Mouse (Mus musculus): ENCODE data around the gene Smim20.

Gene Smim20

DNA sequence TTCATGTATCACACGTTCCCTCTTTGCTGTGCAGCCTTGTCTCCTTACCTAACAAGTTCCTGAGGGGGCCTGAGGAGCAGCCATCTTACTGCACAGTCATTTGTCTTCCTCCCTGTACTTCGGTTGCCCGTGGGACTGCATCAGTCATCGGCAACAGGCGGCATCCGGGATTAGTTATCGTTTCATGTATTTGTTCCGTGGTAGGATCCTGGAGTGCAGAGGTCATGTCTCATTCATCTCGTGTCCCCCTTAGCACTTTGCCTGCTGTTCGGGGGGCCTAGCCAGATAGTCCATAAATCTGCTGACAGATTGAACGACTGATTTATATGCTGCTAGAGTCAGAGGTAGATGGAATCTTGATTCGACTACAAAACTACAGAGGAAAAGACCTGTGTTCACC lies 1.1 kb upstream of the Smim20 start:
- DNase-seq (ENCODE audit: low read depth, low spot score), result no peak

DNA sequence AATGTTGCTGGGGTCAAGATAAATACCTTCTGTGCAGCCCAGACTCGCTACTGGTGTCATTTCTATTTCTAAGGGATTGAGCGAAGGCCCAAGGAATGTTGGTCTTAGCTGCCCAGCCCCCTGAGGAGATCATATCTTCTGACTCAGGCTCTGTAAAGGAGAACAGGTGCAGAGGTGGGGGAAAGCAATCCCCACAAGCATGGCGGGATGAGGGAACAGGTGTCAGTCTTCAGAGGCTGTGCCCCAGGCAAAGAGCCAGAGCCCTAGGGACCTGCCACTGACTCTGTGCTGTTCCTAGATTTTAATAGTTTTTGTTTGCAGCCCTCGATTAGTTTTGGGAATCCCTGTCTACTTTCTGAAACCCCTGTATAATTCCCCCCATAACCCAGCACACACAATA lies 702 bp upstream of the Smim20 start:
- no peak for DNase-seq (ENCODE audit: low read depth, low spot score)

GRCm38 (mm10) chr5:53268095-53268692 lies 1.3 kb downstream of the Smim20 start:
- DNase-seq (ENCODE audit: low read depth, low spot score), result no peak

DNA sequence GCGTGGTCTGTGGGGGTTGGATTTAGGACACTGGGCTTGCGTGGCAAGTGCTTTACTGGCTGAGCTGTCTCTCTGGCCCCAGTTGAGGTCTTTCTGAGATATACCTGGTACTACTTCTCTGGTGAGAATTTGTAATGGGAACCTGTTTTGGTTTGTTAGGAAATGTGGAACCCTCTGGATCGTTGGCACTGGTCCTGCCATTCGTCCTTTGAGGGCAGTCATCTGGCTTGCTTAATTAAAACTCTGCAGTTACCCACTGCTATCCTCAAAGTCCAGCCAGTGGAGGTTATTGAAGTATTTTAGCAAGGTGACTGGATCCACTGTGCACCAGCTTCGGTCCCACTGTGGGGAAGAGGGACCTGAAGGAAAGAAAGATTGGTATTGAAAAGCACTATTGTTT lies 2.9 kb downstream of the Smim20 start:
- no peak for DNase-seq (ENCODE audit: low read depth, low spot score)

DNA sequence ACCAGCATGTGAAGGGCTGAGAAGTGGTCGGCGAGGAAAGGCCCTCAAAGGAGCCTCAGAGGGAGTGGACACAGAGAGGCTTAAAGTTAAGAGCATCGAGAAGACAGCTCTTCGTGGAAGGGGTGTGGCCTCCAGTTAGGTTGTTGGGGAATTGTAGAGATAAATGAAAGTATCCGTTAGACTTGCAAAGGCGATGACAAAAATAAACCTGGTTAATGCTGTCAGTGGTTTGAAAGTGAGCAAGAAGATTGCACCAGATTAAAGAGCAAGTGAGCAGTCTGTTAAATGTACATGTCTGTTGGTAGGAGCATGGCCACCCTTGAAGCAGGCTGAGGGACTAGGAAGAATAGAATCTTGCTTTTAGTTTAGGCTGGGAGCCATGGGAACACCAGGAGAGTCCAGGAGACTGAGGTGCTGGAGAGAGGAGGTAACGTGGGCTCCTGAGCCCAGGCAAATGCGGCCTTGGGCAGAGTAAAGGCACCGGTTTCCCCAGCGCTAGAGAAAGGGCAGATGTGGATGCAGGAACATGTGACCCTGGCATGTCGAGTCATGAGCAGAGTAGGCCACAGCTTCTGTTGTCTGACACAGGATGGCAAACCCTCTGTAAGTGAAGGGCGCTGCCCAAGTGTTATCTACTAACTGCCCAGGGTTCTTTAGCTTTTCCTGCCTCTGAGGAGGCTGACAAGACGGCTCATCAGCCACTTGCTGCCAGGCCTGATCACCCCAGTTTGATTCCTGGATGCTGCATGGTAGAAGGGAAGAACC lies 4.2 kb downstream of the Smim20 start:
- DNase-seq (ENCODE audit: low read depth, low spot score), result no peak

DNA sequence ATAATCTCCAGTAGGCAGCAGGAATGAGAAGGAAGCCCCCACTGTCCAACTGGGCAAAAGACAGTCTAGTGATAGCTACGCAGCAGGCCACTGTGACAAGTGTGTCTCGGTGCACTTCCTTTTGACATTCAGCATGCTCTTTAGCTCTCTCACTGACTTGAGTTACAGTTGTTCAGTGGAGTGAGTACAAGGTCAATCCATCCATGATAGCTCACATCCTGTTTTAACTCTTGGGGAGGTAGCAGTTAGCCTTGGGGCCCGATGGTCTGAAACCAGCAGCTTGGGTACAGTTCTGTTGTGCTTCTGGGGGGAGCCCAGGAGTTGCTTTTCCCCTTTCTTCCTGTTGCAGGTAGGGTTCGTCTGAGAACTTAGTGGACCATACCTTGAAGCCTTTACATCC lies 5.7 kb downstream of the Smim20 start:
- no peak for DNase-seq (ENCODE audit: low read depth, low spot score)

DNA sequence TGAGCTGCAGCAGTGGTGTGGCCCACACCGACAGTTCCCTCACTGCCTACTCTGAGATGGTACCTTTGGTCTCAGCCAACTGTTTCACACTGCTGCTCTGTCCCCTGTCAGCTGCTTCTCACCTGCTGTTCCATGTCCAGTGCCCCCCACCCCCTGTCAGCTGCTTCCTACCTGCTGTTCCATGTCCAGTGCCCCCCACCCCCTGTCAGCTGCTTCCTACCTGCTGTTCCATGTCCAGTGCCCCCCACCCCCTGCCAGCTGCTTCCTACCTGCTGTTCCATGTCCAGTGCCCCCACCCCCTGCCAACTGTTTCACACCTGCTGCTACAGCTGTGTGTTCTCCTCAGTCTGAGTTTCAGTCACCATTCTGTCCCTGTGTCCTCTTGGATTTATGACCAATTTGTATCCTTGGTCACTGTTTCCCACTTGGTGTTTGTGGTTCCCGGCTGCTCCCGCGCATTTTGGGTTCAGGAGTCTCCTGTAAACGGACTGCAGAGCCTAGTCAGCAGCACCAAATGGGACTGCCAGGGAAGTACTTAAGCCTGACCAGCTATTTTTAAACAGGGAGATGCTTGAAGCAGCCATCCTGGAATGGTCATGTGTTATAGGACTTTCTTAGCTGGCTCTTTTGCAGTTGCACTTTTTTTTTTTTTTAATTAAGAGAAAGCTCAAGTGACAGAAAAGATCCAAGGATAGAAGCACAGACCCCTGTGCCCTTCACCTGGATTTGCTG lies 7.0 kb downstream of the Smim20 start:
- no peak for DNase-seq (ENCODE audit: low read depth, low spot score)

- DNase-seq (ENCODE audit: low read depth, low spot score), result peak; percentile 28
Measured at GRCm38 (mm10) chr5:53274811-53275355, 8.0 kb downstream of the Smim20 start.

DNA sequence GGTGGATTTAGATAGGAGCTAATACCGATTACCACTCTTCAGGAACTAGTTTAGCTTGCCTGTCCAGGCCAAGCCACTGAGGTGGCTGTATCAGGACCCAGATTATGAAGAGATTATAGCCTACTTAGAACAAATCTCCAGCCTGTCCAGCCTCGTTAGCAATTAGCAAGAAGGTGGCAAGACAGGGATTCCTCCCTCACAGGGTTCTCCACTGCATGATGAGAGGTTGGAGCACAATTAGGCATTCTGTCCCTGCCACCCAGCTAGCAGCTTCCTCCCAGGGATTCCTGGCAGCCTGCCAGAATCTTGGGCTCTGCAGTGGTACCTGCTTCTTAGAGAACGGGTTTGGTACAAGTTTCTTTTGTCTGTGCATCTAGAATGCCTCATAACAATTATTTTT lies 8.5 kb downstream of the Smim20 start:
- DNase-seq (ENCODE audit: low read depth, low spot score), result peak; percentile 61

- DNase-seq (ENCODE audit: low read depth, low spot score), result peak; percentile 32
Measured at GRCm38 (mm10) chr5:53276470-53277022, 9.7 kb downstream of the Smim20 start.

- DNase-seq (ENCODE audit: low read depth, low spot score), result no peak
Measured at GRCm38 (mm10) chr5:53277716-53278263, 10.9 kb downstream of the Smim20 start.

- no peak for DNase-seq (ENCODE audit: low read depth, low spot score)
Measured at GRCm38 (mm10) chr5:53279216-53279813, 12.4 kb downstream of the Smim20 start.

GRCm38 (mm10) chr5:53282487-53282886 lies 15.6 kb downstream of the Smim20 start:
- no peak for DNase-seq (ENCODE audit: low read depth, low spot score)

- DNase-seq (ENCODE audit: low read depth, low spot score), result no peak
Measured at GRCm38 (mm10) chr5:53286406-53286805, 19.5 kb downstream of the Smim20 start.

DNA sequence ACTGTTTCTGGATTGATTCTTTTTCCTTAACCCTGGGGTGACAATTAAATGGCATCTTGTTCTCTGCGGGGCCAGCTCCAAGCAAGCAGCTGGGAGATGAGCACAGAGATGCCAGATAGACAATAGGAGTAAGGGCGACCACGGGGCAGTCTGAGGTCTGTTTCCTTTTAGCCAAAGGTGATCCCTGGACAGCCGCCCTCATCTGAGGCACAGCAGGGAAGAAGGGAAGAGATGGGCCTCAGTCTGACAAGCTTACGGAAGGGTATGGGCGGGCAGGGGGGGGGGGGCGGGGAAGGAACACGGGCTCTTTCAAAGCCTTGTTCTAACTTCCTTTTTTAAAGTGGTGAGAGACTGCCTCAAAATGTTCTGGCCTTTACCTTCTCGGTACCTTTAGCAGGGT lies 22.6 kb downstream of the Smim20 start:
- no peak for DNase-seq (ENCODE audit: low read depth, low spot score)

DNA sequence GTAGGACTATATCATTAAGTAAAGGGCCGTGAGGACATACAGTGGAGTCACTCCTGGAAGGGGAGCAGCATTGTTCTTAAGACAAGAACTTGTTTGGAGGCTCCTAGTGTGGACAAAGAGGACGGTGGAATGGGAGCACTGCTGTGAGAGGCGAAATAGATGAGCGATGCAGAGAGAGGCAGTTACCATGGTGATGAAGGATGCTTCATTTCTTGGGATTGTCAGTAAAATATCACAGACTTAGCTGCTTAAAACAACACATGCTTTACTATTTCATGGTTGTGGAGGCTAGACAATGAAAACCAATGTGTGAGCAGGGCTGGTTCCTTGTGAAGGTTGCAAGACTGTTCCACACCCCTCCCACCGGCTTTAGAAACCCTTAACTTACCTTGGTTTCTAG lies 27.7 kb downstream of the Smim20 start:
- no peak for DNase-seq (ENCODE audit: low read depth, low spot score)

DNA sequence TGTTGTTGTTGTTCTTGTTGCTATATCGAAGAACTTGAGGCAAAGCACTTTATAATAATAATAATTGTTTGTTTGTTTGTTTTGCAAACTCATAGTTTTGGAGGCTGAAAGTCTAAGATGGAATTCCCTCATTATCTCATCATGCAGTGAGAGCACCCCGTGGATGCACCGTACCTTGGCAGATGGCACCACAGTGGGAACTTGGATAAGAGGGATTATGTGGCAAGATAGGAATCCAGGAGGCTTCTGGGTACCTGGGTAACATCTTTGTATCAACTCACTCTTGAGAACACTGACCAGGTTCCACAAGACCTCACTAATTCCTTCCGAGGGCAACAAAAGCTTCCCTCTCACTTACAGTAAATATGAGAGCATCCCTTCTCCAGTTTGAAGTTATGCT lies 30.1 kb downstream of the Smim20 start:
- DNase-seq (ENCODE audit: low read depth, low spot score), result no peak

GRCm38 (mm10) chr5:53301496-53301895 lies 34.6 kb downstream of the Smim20 start:
- DNase-seq (ENCODE audit: low read depth, low spot score), result no peak

GRCm38 (mm10) chr5:53302895-53303670 lies 36.2 kb downstream of the Smim20 start:
- DNase-seq (ENCODE audit: low read depth, low spot score), result no peak

DNA sequence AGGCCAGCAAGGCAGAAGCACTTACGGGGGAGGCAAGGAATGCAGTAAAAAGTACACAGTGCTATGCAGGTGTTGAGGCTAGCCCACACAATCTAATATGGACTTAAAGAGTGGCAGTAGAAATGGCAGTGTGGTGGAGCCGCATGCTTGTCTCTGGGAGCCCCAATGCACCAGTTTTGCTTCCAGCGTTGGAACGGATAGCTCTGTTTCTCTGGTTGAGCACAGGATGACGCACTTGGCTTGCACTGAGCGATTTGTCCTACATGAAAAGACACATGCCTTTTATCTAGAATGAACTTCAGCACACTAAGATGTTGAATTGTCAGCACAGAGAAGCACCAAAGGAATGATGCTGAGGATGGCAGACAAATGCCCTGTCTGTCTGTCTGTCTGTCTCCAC lies 37.1 kb downstream of the Smim20 start:
- no peak for DNase-seq (ENCODE audit: low read depth, low spot score)

- no peak for DNase-seq (ENCODE audit: low read depth, low spot score)
Measured at GRCm38 (mm10) chr5:53304936-53305335, 38.1 kb downstream of the Smim20 start.

All from retina, postnatal 7 days (tissue).